10 mouse cellular contexts compared by ENCODE assay signal in genomic region chr7:100866675-100867074, GRCm38 (mm10). TPM values are rescaled to one million over a fixed set of nuclear protein-coding genes. Genes with fewer than 3 reads are reported as not detected.
A peak's percentile ranks its signal among the peaks of the same experiment; 100 is the strongest.
DNase-seq lines count a peak whose midpoint lies in the region; ATAC-seq and TF ChIP-seq lines count a peak whose summit lies in the region.
"Had no signal": no experiment of that assay in that cellular context is flagged by ENCODE, and none has a peak within 500 bp of the region (broad histone marks: within the 10 kb centered on the region; RNA-seq: fewer than 3 reads in every experiment).

No protein-coding gene starts in this region.

- DNase-seq in midbrain, embryonic 10.5 days (ENCODE audit: low spot score), result peak; percentile 63
- peak; percentile 75 for DNase-seq in R1 (ENCODE audit: low read depth, low spot score)
- DNase-seq in cerebellum, adult 9-10 months, result peak; percentile 84
- peak; percentile 85 for DNase-seq in hindbrain, postnatal 0 days (ENCODE audit: low spot score)
- DNase-seq in limb, embryonic 14.5 days (ENCODE audit: low spot score), result peak; percentile 79
- DNase-seq in right cerebral cortex, postnatal 25 days, result peak; percentile 62

- no peak overlapping the region for H3K4me3 ChIP-seq in midbrain, embryonic 10.5 days
- H3K4me3 ChIP-seq in midbrain, embryonic 13.5 days (replicated peaks), result no peak overlapping the region
- no peak overlapping the region for H3K4me3 ChIP-seq in hindbrain, postnatal 0 days (ENCODE audit: low read length)
- H3K4me3 ChIP-seq in limb, embryonic 14.5 days (replicated peaks; ENCODE audit: low read length), result no peak overlapping the region
- no peak overlapping the region for H3K4me3 ChIP-seq in midbrain, embryonic 15.5 days
- H3K4me3 ChIP-seq: heart, embryonic 13.5 days; neural tube, embryonic 13.5 days had no signal

- H3K4me1 ChIP-seq in midbrain, embryonic 10.5 days, result peaks cover 13% of the 10 kb centered on the region
- peaks cover 11% of the 10 kb centered on the region for H3K4me1 ChIP-seq in midbrain, embryonic 13.5 days (replicated peaks)
- no peaks in the 10 kb centered on the region for H3K4me1 ChIP-seq in hindbrain, postnatal 0 days (ENCODE audit: insufficient read depth, low read length)
- H3K4me1 ChIP-seq in limb, embryonic 14.5 days (ENCODE audit: control insufficient read depth, insufficient read depth, low read length), result 0 out of 2 replicates have a peak, but pooled peaks cover 2% of the 10 kb centered on the region
- H3K4me1 ChIP-seq in midbrain, embryonic 15.5 days, result peaks cover 4% of the 10 kb centered on the region; the same call in 1 of the 2 replicates

- TF ChIP-seq POLR2A in limb, embryonic 14.5 days (IDR thresholded peaks at IDR 0.05; ENCODE audit: borderline replicate concordance, extremely low read depth, insufficient read depth, insufficient read length), result no peak

- no peak overlapping the region for H3K9ac ChIP-seq in midbrain, embryonic 13.5 days (replicated peaks)
- H3K9ac ChIP-seq in hindbrain, postnatal 0 days (replicated peaks; ENCODE audit: low read length), result no peak overlapping the region
- H3K9ac ChIP-seq in limb, embryonic 14.5 days (ENCODE audit: low read depth, low read length, severe bottlenecking), result no peak overlapping the region
- no peak overlapping the region for H3K9ac ChIP-seq in midbrain, embryonic 15.5 days
- H3K9ac ChIP-seq: heart, embryonic 13.5 days; neural tube, embryonic 13.5 days had no signal

- H3K27ac ChIP-seq in midbrain, embryonic 10.5 days (replicated peaks), result no peak overlapping the region
- H3K27ac ChIP-seq in midbrain, embryonic 13.5 days, result no peak overlapping the region
- H3K27ac ChIP-seq in hindbrain, postnatal 0 days, result no peak overlapping the region
- H3K27ac ChIP-seq in limb, embryonic 14.5 days (replicated peaks; ENCODE audit: low read depth, low read length), result no peak overlapping the region
- H3K27ac ChIP-seq in midbrain, embryonic 15.5 days, result no peak overlapping the region
- H3K27ac ChIP-seq: heart, embryonic 13.5 days; neural tube, embryonic 13.5 days had no signal

- H3K9me3 ChIP-seq in midbrain, embryonic 10.5 days (replicated peaks), result no peaks in the 10 kb centered on the region
- H3K9me3 ChIP-seq in midbrain, embryonic 13.5 days, result no peaks in the 10 kb centered on the region
- H3K9me3 ChIP-seq in hindbrain, postnatal 0 days (ENCODE audit: low read length), result no peaks in the 10 kb centered on the region
- H3K9me3 ChIP-seq in limb, embryonic 14.5 days (ENCODE audit: control insufficient read depth, low read length), result no peaks in the 10 kb centered on the region
- no peaks in the 10 kb centered on the region for H3K9me3 ChIP-seq in midbrain, embryonic 15.5 days
- H3K9me3 ChIP-seq: heart, embryonic 13.5 days; neural tube, embryonic 13.5 days had no signal

- no peak overlapping the region for H3K4me2 ChIP-seq in midbrain, embryonic 13.5 days (replicated peaks)
- no peak overlapping the region for H3K4me2 ChIP-seq in hindbrain, postnatal 0 days (ENCODE audit: low read depth, low read length)
- no peak overlapping the region for H3K4me2 ChIP-seq in limb, embryonic 14.5 days (replicated peaks; ENCODE audit: low read depth, low read length, severe bottlenecking)
- H3K4me2 ChIP-seq in midbrain, embryonic 15.5 days, result no peak overlapping the region
- H3K4me2 ChIP-seq: heart, embryonic 13.5 days; neural tube, embryonic 13.5 days had no signal

- H3K27me3 ChIP-seq in midbrain, embryonic 10.5 days (ENCODE audit: low read depth, poor library complexity, severe bottlenecking), result no peaks in the 10 kb centered on the region
- H3K27me3 ChIP-seq in midbrain, embryonic 13.5 days, result no peaks in the 10 kb centered on the region
- H3K27me3 ChIP-seq in hindbrain, postnatal 0 days (ENCODE audit: insufficient read depth, low read length), result no peaks in the 10 kb centered on the region
- H3K27me3 ChIP-seq in limb, embryonic 14.5 days (ENCODE audit: control insufficient read depth, insufficient read depth, low read length), result no peaks in the 10 kb centered on the region
- no peaks in the 10 kb centered on the region for H3K27me3 ChIP-seq in midbrain, embryonic 15.5 days (replicated peaks)
- H3K27me3 ChIP-seq: heart, embryonic 13.5 days; neural tube, embryonic 13.5 days had no signal

- ATAC-seq in midbrain, embryonic 13.5 days, result no peak
- no peak for ATAC-seq in hindbrain, postnatal 0 days
- no peak for ATAC-seq in limb, embryonic 14.5 days (ENCODE audit: low FRiP score, low read depth)
- no peak for ATAC-seq in midbrain, embryonic 15.5 days (replicated peaks)

- TF ChIP-seq CTCF in hindbrain, postnatal 0 days (IDR thresholded peaks at IDR 0.05; ENCODE audit: low read depth), result peak; percentile 83

- H3K36me3 ChIP-seq in midbrain, embryonic 10.5 days, result peaks cover 10% of the 10 kb centered on the region
- no peaks in the 10 kb centered on the region for H3K36me3 ChIP-seq in midbrain, embryonic 13.5 days
- no peaks in the 10 kb centered on the region for H3K36me3 ChIP-seq in hindbrain, postnatal 0 days (ENCODE audit: insufficient read depth, low read length)
- H3K36me3 ChIP-seq in limb, embryonic 14.5 days (ENCODE audit: control insufficient read depth, insufficient read depth, low read length), result peaks cover 10% of the 10 kb centered on the region
- no peaks in the 10 kb centered on the region for H3K36me3 ChIP-seq in midbrain, embryonic 15.5 days (replicated peaks)
- H3K36me3 ChIP-seq: neural tube, embryonic 13.5 days had no signal

- 25% methylated on average over 3 of the region's 3 CpGs for WGBS in midbrain, embryonic 10.5 days
- 12% methylated on average over 3 of the region's 3 CpGs for WGBS in midbrain, embryonic 13.5 days
- WGBS in hindbrain, postnatal 0 days, result 5% methylated on average over 3 of the region's 3 CpGs
- WGBS in limb, embryonic 14.5 days, result 12% methylated on average over 3 of the region's 3 CpGs
- 6% methylated on average over 3 of the region's 3 CpGs for WGBS in midbrain, embryonic 15.5 days

RNA-seq across cellular contexts. Expression of gene Relt, which starts 3.4 kb away (rescaled TPM):
- 4.3 and 5.2 TPM in 2 replicates for polyA plus RNA-seq in midbrain, embryonic 10.5 days (2016; fragmentation: Nextera tagmentation; extraction: Ambion mirVana)
- 2.7 and 3.5 TPM in 2 replicates for polyA plus RNA-seq in midbrain, embryonic 13.5 days (2015; fragmentation: Nextera tagmentation; extraction: Ambion mirVana)
- 10.5 and 12.2 TPM in 2 replicates for total RNA-seq in hindbrain, postnatal 0 days (2014; rRNA removed)
- 5.0 and 6.2 TPM in 2 replicates for polyA plus RNA-seq in hindbrain, postnatal 0 days (2015; fragmentation: Nextera tagmentation; extraction: Ambion mirVana)
- 8.5 and 9.8 TPM in 2 replicates for polyA plus RNA-seq in limb, embryonic 14.5 days (2012; rRNA removed)
- 3.0 and 3.2 TPM in 2 replicates for polyA plus RNA-seq in limb, embryonic 14.5 days (2014; fragmentation: Nextera tagmentation; extraction: Ambion mirVana)
- 4.7 and 5.9 TPM in 2 replicates for polyA plus RNA-seq in midbrain, embryonic 15.5 days (2015; fragmentation: Nextera tagmentation; extraction: Ambion mirVana)
